Mouse (Mus musculus): ENCODE measurements around the gene Cracr2a.
"Not testable (repeated sequence)": the region's sequence is repeated elsewhere in the genome, so short reads cannot be mapped to it uniquely, and the experiment has no call there.

Cracr2a gene

DNA sequence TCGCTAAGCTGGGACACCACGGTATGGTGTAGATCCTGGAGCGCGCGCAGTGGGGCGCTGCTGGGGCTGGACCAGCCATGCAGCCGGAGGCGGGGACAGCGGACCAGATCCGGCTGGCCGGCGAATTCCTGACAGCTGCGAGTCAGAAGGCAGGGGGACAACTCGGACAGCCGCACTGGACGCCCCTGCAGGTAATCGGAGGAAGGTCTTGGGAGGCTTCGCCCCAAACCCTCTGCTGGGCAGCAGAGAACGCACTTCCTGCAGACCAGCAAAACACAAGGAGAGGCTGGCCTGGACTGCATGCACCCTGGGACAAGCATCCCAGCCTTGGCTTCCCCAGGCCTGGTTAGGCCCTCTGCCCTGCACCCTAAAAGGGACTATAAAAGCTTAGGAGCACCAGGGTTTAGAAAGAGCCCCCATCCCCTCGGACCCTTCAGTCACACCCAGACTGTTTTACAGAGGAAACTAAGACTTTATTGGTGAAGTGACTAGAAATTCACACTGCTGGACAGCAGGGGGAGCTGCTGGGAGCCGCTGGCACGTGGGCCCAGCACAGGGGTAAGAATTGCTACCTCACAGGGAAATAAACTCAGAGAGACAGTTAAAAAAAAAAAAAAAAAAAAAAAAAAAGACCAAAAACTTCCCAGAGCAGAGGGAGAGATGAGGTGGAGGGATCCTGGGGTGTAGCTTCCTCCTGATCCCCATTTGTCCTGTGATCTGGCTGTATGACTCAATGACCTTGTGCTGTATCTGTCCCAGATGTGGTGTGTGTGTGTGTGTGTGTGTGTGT lies at the start of gene Cracr2a:
Gene Cracr2a (plus strand): TSS at position 108 of the 790 bp plus-strand sequence.
- peak; percentile 86 for DNase-seq (ENCODE audit: extremely low spot score)

DNA sequence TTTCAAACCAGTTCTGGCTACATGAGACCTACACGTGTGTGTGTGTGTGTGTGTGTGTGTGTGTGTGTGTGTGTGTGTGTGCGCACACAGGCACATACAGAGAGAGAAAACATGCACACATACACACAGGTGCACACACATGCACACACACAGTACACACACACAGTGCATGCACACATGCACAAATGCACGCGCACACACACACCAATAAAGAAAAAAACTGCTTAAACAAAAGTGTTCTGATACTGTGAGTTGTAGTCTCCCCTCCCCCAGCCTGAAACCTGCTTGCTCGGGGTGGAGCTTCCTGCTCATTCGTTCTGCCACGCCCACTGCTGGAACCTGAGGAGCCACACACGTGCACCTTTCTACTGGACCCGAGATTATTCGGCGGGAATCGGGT lies 47.4 kb upstream of the Cracr2a start:
- DNase-seq (ENCODE audit: extremely low spot score): not testable (repeated sequence)

DNA sequence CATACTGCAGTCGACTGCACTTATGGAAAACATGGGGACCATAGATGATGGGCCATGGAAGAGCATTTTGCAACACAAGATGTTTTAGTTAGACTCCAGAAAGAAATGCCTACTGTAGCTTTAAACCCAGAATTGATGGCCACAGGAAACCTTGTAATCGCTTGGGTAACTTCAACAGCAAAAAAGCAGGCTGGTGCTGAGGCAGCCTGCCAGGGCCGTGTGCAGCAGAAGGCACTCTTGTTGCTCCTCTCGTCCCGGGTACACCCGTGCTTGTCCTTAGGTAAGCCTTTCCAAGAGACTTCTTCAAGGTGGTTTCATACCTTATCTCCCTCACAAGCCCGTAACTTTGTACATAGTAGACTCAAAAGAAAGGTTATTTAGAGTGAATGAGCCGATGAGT lies 40.0 kb upstream of the Cracr2a start:
- DNase-seq (ENCODE audit: extremely low spot score): no peak

DNA sequence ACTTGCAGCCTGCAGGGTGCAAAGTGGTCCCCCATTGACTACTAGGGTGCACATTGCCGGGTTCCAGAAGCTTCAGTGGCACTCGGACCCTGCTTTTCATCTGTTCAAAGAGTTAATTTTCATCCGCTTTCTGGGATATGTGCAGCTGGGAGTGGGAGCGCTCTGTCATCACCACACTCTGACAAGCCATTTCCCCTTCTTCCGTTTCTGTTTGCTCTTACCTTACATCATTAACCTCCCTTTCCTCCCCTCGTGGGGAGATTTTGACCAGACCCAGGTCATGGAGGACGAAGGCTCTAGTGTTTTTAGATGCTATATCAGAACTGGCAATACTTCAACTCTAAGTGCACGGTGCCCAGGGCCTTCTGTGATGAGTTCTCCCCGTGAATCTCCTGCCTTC lies 38.8 kb upstream of the Cracr2a start:
- DNase-seq (ENCODE audit: extremely low spot score): no peak

DNA sequence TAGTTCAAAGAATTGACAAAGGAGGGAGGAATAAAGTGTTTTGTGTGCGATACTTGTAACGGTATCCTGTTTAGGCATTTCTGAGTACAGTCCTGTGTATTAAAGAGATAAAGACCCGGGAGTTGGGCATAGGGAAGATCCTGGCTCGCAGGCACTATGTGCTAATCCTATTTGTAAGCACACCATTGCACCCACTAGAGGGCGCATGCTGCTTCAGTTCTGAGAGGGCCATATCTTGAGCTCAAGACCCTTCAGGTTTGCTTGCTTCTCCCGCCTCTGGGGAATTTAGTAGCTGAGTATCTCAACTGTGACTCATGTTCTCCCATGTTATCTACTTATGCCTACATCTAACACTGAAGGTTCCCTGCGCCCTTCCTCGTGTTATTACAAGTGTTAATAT lies 36.7 kb upstream of the Cracr2a start:
- peak; percentile 71 for DNase-seq (ENCODE audit: extremely low spot score)

DNA sequence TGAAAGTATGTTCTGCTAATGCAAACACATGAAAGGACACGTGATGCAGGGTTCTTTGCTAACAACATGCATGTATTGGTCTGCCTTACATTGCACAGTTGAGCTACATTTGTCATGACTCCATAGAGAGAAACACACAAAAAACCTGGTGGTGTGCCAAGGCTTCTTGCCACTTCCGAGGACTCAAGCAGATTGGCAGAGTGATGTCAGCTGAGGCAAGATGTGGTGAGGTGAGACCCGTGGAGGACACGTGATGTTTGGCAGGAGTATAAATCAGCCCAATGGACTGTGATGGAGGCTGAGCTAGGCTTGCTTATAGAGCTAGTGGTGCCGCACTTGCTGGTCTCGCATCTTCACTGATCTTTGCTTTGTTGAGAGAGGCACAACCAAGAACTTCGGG lies 32.5 kb upstream of the Cracr2a start:
- DNase-seq (ENCODE audit: extremely low spot score): no peak

DNA sequence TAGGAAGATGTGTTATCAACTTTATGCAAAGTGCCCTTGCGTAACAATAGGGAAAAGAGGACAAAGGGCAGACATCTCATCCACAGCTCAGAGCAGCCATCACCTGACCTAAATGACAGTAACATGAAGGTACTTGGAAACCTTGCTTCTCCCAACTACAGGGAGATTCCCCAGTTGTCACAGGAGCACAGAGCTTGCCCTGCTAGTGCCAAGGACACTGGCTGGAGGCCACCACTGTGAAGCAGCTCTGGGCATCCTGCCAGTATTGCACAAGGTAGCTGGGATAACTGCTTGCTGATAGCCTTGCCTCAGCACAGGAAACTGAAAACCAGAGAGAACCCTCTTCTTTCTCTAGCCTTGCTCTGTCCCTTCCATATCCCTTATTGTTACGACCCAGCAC lies 31.7 kb upstream of the Cracr2a start:
- DNase-seq (ENCODE audit: extremely low spot score): no peak

DNA sequence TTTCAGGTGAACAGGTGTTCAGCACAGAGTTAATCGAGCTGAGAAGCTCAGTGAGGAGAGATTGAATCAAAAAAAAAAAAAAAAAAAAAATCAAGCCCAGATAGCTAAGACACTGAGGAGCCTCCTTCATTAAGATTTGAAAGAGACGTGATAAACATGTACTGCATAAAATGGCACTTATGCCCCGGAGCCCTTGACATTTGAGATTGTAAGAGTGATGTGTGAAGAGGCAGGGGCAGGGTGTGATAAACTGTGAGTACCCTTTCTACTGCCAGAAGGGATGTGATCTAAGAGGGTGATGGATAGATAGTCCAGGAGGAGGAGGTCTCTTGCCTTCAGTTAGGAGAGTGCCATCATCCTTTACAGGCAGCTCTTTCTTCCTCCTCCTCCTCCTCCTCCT lies 30.9 kb upstream of the Cracr2a start:
- DNase-seq (ENCODE audit: extremely low spot score): no peak

DNA sequence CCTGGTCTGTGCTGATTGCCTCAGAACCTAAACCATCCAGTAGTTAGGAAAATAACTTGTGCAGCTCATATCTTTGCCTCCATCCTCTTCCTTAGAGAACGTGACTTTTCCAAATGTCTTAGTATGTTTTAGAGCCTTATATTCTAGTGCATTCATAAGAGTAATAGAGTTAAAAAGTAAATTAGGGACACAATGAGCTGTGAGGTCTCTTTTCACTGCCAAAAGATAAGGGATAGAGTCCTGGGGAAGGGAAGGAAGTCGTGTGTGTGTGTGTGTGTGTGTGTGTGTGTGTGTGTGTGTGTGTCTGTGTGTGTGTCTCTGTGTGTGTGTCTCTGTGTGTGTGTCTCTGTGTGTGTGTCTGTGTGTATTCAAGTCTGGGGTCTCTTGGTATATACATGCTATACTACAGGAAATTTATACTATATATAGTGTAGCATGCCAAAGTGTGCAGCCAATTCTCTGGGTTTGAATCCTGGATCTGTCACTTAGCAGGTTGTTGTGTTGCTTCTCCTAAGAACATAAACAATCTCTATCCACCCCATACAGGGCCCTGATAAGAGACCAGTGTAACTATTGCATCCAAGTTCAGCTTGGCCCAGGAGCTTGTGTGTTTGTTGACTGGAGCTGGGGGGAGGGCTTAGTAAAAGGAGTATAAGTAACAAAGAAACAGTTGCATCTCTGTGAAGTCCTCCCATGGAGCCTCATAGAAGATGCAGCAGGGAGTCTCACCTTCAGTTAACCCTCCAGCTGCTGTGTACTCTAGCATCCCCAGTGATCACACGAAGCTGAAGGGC lies 29.5 kb upstream of the Cracr2a start:
- no peak for DNase-seq (ENCODE audit: extremely low spot score)

DNA sequence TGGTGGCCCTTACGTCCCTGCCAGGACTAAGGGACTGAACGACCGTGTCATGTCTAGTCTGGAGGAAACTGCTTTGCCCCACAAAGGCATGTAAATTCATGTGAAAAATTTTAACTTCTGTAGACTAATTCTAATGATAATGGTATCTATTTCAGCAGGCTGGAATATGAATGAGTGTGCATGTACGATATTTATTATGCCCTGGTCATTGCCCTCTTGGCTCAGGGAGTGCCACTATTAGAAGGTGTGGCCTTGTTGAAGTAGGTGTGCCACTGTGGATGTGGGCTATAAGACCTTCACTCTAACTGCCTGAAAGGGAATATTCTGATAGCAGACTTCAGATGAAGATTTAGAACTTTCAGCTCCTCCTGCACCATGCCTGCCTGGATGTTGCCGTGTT lies 28.8 kb upstream of the Cracr2a start:
- DNase-seq (ENCODE audit: extremely low spot score): no peak

DNA sequence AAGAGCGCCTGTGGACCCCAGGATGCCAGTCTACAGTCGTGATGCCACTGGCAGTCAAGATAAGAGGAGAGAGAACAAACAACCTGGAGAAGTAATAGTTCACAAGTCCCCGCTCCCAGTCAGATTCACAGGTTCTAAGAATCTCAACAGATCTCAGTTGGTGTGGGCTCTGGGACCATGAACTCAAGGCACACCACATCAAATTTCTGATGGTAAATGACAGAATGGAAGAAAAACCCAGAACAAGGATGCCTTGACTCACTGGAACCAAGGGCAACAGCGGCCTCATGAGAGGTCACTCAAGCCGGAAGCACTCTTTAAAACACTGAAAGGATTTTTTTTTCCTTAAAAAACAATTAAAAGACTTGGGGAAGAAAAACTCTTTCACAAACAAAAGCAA lies 27.4 kb upstream of the Cracr2a start:
- DNase-seq (ENCODE audit: extremely low spot score): no peak

DNA sequence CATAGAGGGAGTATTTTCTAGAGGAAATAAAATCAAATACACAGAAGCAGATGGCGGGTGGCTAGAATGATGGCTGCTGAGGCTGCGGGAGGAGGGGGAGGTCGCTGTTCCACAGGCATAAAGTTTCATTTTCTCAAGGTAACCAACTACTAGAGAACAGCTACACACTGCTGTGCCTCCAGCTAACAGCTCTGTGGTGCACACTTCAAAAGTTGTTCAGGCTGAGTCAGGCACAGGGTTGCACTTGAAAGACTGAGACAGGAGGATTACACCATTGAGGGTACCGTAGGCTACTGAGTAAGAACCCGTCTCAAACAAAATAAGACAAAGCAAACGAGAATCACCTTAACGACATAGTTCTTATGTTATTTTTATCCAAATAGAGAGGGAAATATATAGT lies 24.1 kb upstream of the Cracr2a start:
- no peak for DNase-seq (ENCODE audit: extremely low spot score)

DNA sequence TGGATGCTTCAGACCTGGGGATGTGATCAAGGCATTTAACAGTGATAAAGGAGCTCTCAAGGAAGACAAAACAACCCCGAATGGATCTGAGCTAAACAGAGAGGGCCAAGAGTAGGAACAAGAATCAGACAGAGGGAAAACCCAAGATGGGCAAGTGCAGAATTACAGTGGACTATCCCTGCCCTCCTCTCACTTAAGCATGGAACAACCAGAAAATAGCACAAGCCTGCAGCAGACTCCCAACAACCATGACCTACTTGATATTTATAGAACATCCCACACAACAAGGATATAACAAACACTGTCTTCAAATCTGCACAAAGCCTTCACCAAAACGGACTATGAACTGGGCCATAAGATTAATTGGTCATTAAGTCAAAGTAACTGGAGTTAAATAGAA lies 23.0 kb upstream of the Cracr2a start:
- DNase-seq (ENCODE audit: extremely low spot score): no peak

DNA sequence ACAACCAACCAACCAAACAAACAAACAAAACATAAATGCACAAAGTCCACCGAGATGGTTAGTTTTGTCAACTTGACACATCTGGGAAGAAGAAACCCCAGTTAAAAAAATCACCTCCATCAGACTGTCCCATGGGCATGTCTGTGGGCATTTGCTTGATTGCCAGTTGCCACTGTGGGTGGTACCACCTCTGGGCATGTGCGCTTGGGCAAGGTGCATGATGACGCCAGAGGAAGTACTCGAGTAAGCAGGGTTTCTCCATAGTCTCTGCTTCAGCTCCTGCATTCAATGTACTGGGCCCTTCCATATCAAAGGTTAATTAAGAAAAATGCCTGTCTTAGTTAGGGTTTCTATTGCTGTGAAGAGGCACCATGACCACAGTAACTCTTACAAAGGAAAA lies 21.9 kb upstream of the Cracr2a start:
- no peak for DNase-seq (ENCODE audit: extremely low spot score)

DNA sequence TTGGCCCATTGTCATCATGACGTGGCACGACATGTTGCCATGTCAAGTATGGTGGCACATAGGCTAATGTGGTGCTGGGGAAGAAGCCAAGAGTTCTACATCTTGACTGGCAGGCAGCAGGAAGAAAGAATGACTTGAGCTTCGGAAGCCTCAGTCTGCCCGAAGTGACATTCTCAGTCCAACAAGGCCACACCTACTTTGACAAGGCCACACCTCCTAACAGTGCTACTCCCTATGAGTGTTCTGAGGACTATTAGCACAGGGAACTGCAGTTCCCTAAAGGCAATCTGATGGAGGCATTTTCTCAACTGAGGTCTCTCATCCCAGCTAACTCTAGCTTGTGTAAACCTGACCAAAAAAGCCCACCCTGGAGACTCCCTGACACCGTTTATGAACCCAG lies 21.5 kb upstream of the Cracr2a start:
- no peak for DNase-seq (ENCODE audit: extremely low spot score)

DNA sequence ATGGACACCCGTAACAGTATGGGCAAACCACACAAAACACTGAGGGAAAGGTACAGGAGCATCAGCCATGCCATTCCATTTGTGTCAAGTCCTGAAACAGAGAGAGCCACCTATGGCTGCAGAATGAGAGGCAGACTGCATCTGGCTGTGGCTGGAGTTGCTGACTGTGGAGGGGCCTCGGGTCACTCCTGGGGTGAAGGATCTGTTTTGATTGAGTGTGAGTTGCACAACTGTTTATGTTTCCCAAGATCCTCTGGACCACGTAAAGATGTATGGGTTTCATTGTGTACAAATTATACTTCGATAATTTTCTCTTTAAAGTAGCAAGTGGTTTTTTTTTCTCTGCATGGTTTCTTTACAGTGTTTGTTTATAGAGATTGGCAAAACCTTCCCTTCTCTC lies 20.6 kb upstream of the Cracr2a start:
- no peak for DNase-seq (ENCODE audit: extremely low spot score)

DNA sequence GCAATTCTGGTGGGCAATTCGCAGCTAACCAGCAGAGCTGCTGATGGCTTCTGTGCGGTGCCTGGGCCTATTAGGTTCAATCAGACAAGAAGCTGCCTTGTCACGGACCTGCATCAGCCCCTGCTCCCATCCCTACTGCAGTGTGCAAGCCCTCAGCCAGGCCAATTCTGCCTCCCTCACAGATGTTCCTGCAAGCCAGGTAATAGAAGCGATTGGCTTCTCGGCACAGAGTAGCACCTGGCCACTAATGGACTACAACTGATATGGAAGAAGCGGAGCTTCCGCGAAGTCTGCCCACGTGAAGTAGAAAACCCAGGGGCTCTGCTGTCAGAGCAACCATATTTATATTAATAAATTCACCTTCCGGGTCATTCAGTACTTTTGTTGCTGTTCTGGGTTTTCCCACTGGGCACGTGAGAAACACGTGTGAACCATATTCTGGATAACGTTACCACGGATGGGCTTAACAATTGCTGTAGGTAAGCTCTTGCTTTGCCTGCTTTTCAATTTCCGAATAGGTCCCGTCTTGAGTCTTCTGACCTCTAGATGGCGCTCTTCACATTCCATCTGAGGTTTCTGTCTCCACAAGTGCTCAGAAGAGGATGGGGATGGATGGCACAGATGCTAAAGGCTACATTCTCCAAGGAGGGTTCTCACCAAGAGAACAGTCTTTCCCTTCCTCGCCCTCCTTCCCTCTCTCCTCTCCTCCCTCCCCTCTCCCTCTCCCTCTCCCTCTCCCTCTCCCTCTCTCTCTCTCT lies 19.3 kb upstream of the Cracr2a start:
- DNase-seq (ENCODE audit: extremely low spot score): peak; percentile 72

DNA sequence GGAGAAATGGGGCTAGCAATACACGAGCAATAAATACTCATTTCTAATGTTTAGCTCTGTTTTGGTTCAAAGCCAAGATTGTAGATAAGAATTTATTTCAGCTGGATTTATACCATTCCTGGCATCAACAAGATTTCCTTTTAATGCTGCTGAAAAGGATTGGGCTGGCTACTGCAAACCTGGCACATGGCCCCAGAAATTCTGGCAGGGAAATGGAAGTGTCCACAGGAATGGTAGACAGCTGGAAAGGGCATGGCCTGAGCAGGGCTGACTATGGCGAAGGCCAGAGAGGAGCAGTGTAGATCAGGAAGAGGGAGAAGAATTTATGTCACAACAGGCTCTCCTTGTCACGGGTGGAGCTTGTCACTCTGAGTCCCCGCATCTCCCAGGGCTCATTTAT lies 14.5 kb upstream of the Cracr2a start:
- DNase-seq (ENCODE audit: extremely low spot score): no peak

DNA sequence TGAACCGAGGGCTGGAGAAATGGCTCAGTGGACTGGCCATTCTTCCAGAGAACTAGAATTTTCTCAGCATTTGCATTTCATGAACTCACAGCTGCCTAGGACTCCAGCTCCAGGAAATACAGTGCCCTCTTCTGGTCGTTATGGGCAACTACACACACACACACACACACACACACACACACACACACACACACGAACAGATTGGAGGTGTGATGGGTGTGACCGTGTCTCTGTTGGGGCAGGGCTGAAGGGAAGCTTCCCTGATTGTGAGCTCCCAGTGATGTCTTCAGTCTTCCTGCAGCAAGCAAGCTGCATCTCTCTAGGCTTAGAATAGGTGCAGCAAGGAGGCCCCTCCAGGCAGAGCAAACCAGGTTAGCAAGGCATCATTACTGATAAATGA lies 8.2 kb upstream of the Cracr2a start:
- DNase-seq (ENCODE audit: extremely low spot score): no peak

DNA sequence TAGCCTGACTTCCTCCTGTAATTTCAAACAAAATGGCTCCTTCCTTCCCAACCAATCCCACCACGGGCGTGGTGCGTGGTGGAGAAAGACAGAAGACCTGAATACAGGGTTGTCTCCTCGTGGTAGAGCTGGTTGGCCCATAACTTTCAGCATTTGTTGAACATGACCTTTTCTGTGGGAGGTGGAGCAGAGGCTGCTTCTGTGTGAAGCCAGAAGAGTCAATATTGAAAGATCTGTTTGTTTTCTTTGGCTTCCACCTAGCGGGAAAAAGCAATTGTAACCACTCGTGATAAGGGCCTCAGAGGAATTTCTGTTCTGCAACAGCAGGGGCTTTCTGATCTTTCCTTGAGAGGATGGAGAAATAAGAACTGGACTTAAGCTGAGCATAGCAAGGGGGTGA lies 5.6 kb upstream of the Cracr2a start:
- DNase-seq (ENCODE audit: extremely low spot score): no peak

DNA sequence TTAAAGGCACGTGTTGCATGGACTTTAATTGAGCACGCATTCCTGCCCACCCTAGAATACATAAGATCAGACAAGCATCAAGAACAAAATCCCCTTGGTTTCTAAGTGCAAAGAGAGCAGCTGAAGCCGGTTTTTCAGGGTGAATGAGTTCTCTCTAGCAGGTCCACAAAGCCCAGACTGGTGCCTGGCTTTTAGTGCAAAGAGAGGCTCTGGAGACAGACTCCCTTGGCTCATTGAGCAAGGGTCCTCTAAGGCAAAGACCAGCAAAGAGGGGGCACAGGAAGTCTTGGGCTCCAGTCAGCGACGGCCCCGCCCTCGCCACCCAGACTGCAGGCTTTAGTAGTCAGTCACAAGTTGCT lies 287 bp upstream of the Cracr2a start:
- DNase-seq (ENCODE audit: extremely low spot score): no peak

DNA sequence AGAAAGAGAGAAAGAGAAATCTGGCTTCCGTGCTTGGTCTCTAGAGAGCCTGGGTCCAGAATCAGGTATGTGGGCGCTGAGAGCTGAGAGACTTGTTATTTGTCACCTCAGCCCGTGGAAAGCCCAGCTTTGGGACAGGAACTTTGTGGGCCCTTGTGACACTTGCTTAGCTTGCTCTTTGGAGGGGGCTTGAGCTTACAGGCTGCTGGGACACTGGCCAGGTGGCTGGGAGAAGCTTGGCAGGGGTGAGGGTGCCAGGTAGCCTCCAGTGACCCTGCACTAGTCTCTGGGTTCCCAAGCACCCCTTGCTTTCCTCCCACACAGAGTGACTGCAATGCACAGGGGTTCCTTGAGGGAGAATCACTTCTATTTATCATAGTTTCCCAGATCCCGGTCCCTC lies 2.4 kb downstream of the Cracr2a start:
- no peak for DNase-seq (ENCODE audit: extremely low spot score)

All from embryo, embryonic 9.5 days (tissue).